Mouse (Mus musculus) limb, embryonic 14.5 days (tissue): Measurements from ENCODE around the gene Pold1. TPM values are rescaled to one million over a fixed set of nuclear protein-coding genes. Genes with fewer than 3 reads are reported as not detected.

Experiments used
- ATAC-seq: fragments of 200-750 bp; cut with Nextera tagmentation; 2 replicates; pipeline ENCODE4 v1.8.0; 2017; ENCODE audit warnings: low read depth, moderate number of reproducible peaks, moderate TSS enrichment; ENCODE audit not compliant: low FRiP score
- DNase-seq: peaks from one replicate; pipeline ENCODE4 v3.0.0-alpha.2; 2015; ENCODE audit warnings: low spot score
- H3K27ac ChIP-seq: fragments of 300-500 bp; sonication (generic); replicated peaks from 2 replicates; pipeline ENCODE4 v1.5.1; 2014; ENCODE audit warnings: low read depth, mild to moderate bottlenecking, low read length, moderate library complexity, mixed read lengths
- H3K27me3 ChIP-seq: fragments of 300-500 bp; sonication (generic); 2 replicates; pipeline ENCODE4 v1.6.1; 2014; ENCODE audit warnings: low read length, mixed read lengths; ENCODE audit not compliant: control insufficient read depth, insufficient read depth
- H3K36me3 ChIP-seq: fragments of 300-500 bp; sonication (generic); 2 replicates; pipeline ENCODE4 v1.6.1; 2014; ENCODE audit warnings: mild to moderate bottlenecking, low read length, moderate library complexity, mixed read lengths; ENCODE audit not compliant: control insufficient read depth, insufficient read depth
- H3K4me1 ChIP-seq: fragments of 300-500 bp; sonication (generic); 2 replicates; pipeline ENCODE4 v1.6.1; 2014; ENCODE audit warnings: antibody characterized with exemption, low read length, mixed read lengths; ENCODE audit not compliant: control insufficient read depth, insufficient read depth
- H3K4me2 ChIP-seq: fragments of 300-500 bp; sonication (generic); replicated peaks from 2 replicates; pipeline ENCODE4 v1.6.1; 2014; ENCODE audit warnings: low read depth, mild to moderate bottlenecking, low read length, moderate library complexity; ENCODE audit not compliant: severe bottlenecking
- H3K4me3 ChIP-seq: fragments of 300-500 bp; sonication (generic); replicated peaks from 2 replicates; pipeline ENCODE4 v1.5.1; 2014; ENCODE audit warnings: low read length
- H3K9ac ChIP-seq: fragments of 300-500 bp; sonication (generic); 2 replicates; pipeline ENCODE4 v1.6.1; 2014; ENCODE audit warnings: mild to moderate bottlenecking, low read depth, low read length, moderate library complexity; ENCODE audit not compliant: severe bottlenecking
- H3K9me3 ChIP-seq: fragments of 300-500 bp; sonication (generic); 2 replicates; pipeline ENCODE4 v1.6.1; 2016; ENCODE audit warnings: low read length; ENCODE audit not compliant: control insufficient read depth
- POLR2A ChIP-seq: fragments of 200-500 bp; IDR thresholded peaks from 2 replicates; pipeline ENCODE4 v1.8.0; 2012; ENCODE audit warnings: inconsistent platforms, mild to moderate bottlenecking, moderate library complexity, borderline replicate concordance; ENCODE audit not compliant: insufficient read depth, insufficient read length; ENCODE audit errors: extremely low read depth
- WGBS: fragments of 180-500 bp; shearing (Covaris S2); extraction: QIAGEN DNeasy Blood & Tissue Kit; methylation state at CpG from one replicate; pipeline ENCODE4 v1.1.7; 2014; 5-methylcytosine and 5-hydroxymethylcytosine counted together
- polyA plus RNA-seq, 2 experiments: library from polyadenylated mRNA; depleted of rRNA in 1 of 2; stranded (reverse) in 1 of 2; unstranded in 1 of 2; fragments of >200 nt; fragmentation: Nextera tagmentation in 1 of 2; extraction: Ambion mirVana in 1 of 2; gene quantifications; 2 replicates each; pipeline versions ENCODE4 v1.2.1 to v1.2.3; 2012 to 2014

The Pold1 gene
- polyA plus RNA-seq, 2 experiments: 62.1 to 102 TPM

GRCm38 (mm10) chr7:44501563-44502115 is 47.0 kb downstream of the Pold1 start:
- Histone ChIP-seq H3K4me2 (no peak overlapping the region), H3K9me3 (no peaks in the 10 kb centered on the region), H3K27me3 (no peaks in the 10 kb centered on the region), H3K4me3 (no peak overlapping the region), H3K36me3 (no peaks in the 10 kb centered on the region), H3K4me1 (0 out of 2 replicates have a peak, but pooled peaks cover 7% of the 10 kb centered on the region), H3K9ac (no peak overlapping the region), H3K27ac (no peak overlapping the region)
- 39% methylated on average over 5 of the region's 5 CpGs for WGBS
- TF ChIP-seq POLR2A: no peak
- ATAC-seq (peak; percentile 58; the same call in 1 of the 2 replicates), DNase-seq (peak; percentile 59)

- H3K27me3 ChIP-seq: no peaks in the 10 kb centered on the region
- no peak for TF ChIP-seq POLR2A
- H3K9ac ChIP-seq: no peak overlapping the region
- no peaks in the 10 kb centered on the region for H3K9me3 ChIP-seq
- no peak overlapping the region for H3K27ac ChIP-seq
- H3K36me3 ChIP-seq: no peaks in the 10 kb centered on the region
- no peak for DNase-seq
- peaks cover 13% of the 10 kb centered on the region; the same call in 1 of the 2 replicates for H3K4me1 ChIP-seq
- H3K4me3 ChIP-seq: no peak overlapping the region
- 61% methylated on average over 20 of the region's 20 CpGs for WGBS
- no peak overlapping the region for H3K4me2 ChIP-seq
- ATAC-seq: no peak
These were observed 48.6 kb downstream of the Pold1 start for GRCm38 (mm10) chr7:44500046-44500445.

DNA sequence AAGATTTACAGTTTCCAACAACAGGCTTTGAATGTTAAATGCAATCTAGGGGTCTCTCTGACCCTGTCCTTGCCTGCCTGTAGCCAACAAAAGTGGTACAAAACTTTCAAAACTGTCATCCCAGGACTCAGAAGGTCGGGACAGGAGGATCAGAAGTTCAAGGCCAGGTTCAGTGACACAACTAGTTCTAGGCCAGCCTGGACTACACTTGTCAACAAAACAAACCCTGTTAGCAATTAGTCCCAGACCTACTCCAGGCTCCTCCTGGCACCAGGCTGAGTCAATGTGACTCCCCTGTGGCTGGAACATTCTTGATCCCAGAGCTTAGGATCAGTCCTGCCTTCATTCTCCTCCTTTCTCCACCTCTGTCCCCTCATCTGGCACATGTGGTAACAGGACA is 49.7 kb downstream of the Pold1 start:
- peaks cover 3% of the 10 kb centered on the region; the same call in 1 of the 2 replicates for H3K36me3 ChIP-seq
- no peaks in the 10 kb centered on the region for H3K27me3 ChIP-seq
- ATAC-seq (no peak), DNase-seq (no peak)
- no peak for TF ChIP-seq POLR2A
- H3K4me2 ChIP-seq: no peak overlapping the region
- H3K9ac ChIP-seq: no peak overlapping the region
- 74% methylated on average over 1 of the region's 1 CpGs for WGBS
- H3K27ac ChIP-seq: no peak overlapping the region
- peaks cover 13% of the 10 kb centered on the region; the same call in 1 of the 2 replicates for H3K4me1 ChIP-seq
- no peak overlapping the region for H3K4me3 ChIP-seq
- no peaks in the 10 kb centered on the region for H3K9me3 ChIP-seq

- H3K9ac ChIP-seq: peak overlapping the region; percentile 87
- peak overlapping the region; percentile 87 for H3K4me2 ChIP-seq
- H3K4me3 ChIP-seq: peak overlapping the region; percentile 73
- H3K27me3 ChIP-seq: no peaks in the 10 kb centered on the region
- DNase-seq: no peak
- no peaks in the 10 kb centered on the region for H3K9me3 ChIP-seq
- no peak overlapping the region for H3K27ac ChIP-seq
- H3K4me1 ChIP-seq: peaks cover 13% of the 10 kb centered on the region; the same call in 1 of the 2 replicates
- 85% methylated on average over 10 of the region's 10 CpGs for WGBS
- H3K36me3 ChIP-seq: peaks cover 15% of the 10 kb centered on the region
- no peak for TF ChIP-seq POLR2A
- no peak for ATAC-seq
These were observed 51.1 kb downstream of the Pold1 start for GRCm38 (mm10) chr7:44497361-44498055.

DNA sequence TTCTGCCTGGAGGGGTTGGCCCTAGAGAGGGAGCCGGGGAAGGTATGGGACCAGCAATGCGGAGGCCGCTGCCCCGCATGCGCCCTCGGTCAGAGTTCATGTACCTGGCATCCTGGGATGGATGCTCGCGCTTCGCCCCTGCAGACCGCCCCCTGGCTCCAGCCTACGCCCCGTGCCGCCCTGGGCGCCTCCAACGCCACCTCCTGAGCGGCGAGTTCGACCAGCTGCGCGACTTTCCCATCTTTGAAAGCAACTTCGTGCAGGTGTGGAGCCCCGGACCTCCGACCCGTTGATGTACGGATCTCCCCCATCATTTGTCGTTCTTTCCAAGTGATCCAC is 51.9 kb downstream of the Pold1 start:
- WGBS: under 1% methylated on average over 19 of the region's 26 CpGs
- DNase-seq: no peak
- peaks cover 13% of the 10 kb centered on the region; the same call in 1 of the 2 replicates for H3K4me1 ChIP-seq
- 0 out of 2 replicates have a peak, but pooled peaks have one; percentile 65 for TF ChIP-seq POLR2A
- H3K9me3 ChIP-seq: no peaks in the 10 kb centered on the region
- no peaks in the 10 kb centered on the region for H3K27me3 ChIP-seq
- H3K36me3 ChIP-seq: peaks cover 23% of the 10 kb centered on the region
- ATAC-seq: no peak
- peak overlapping the region; percentile 87 for H3K4me2 ChIP-seq
- peak overlapping the region; percentile 87 for H3K9ac ChIP-seq
- H3K27ac ChIP-seq: peak overlapping the region; percentile 93
- H3K4me3 ChIP-seq: peak overlapping the region; percentile 73
